Mouse (Mus musculus): ENCODE results near the gene Trappc6a. TPM values are rescaled to one million over a fixed set of nuclear protein-coding genes. Genes with fewer than 3 reads are reported as not detected.

Trappc6a gene
- 24.3 TPM for total RNA-seq (2023)

GRCm38 (mm10) chr7:19508150-19508923, at the start of gene Trappc6a, which contains the start of gene Bloc1s3:
Gene Trappc6a (plus strand): TSS chr7:19508395.
Gene Bloc1s3 (minus strand): TSS chr7:19508367.

DNA sequence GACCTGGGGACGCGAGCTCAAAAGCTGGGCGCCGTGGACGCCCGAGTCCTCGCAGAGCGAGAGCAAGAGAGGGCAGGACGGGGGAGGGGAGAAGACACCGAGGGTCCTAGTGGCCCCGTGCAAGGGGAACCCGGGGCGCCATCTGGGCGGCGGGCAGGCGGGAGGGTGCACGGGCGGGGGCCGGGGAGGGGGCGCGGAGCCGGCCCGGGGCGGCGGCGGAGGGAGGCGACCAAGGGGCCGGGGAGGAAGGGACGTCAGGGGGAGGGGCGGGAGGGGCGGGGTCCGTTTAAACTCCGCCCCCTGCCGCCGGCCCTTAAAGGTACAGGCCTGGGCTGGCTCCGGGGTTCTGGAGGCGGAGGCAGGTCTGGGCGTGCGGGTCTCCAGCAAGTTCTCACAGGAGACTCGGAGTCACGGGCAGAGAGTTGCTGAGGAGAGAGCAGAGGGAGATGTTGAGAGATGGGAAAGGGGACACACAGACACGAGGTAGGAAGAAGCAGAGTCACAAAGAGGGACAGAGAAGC, 49.5 kb upstream of the Trappc6a start, which contains the start of gene Mark4:
Gene Mark4, minus strand, starts transcription at position 231 of the 521 bp plus-strand sequence.

DNA sequence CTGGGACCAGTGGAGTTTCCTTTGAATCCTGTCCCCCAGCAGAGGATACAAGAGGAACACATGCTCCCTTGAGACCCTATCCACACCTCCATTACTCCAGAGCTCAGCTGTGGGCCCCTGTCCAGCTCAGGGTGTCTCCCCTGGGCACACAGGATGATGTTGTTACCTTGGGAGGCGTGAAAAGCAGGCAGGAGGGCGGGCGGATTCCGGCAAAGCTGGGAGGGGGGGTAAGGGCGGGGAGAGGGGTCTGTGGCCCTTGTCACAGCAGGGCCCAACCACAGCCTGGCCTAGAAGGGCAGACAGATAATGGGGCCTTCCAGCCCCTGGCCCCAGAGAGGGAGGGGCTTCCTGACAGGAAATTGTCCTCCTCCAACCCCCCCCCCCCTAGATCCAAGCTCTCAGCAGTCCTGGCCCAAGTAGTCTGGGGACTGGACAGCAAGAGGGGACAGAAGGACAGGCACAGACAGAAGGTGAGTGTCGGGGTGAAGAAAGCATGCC, 45.3 kb upstream of the Trappc6a start, which contains the start of gene Exoc3l2:
Gene Exoc3l2, plus strand, starts transcription at position 448 of the 498 bp plus-strand sequence.

DNA sequence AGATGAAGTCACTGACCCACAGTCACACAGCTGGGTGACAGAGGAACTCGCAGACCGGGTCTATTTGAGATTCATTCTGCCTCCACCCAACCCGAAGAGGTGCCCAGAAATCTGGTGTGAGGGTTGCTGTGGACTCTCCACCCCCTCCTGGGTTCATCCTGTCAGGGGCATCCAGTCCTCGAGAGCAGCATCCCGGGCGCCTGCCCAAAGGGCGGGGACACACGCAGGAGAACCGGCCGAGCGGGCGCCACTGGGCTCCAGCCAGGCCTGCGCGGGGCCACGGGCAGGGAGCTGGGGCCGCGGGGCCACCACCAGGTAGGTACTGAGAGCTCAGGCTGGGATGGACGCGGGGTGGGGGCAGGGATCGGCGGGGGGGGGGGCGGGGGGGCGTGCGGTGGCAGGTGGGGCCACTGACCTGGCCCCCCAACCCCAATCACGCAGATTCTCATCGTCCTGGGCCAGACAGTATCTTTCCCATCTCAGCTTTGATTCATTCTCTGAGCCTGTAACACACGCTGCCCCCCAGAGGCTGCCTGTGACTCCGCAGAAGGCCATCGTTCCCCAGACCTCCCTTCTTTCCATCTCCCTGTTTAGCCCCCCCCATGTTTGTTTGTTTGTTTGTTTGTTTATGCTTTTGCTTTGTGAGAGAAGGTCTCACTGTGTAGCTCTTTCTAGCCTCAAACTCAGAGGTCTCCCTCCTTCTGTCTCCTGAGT, 9.6 kb downstream of the Trappc6a start, which contains the start of gene Nkpd1:
Gene Nkpd1, plus strand, starts transcription at position 187 of the 714 bp plus-strand sequence.

GRCm38 (mm10) chr7:19562643-19563410, 54.6 kb downstream of the Trappc6a start, which contains the start of gene Ppp1r37:
Gene Ppp1r37 (minus strand): TSS chr7:19563076.

Other genes starting within 250 kb of the Trappc6a start
- 296 TPM for gene Vasp, start 236.6 kb upstream of the Trappc6a start, total RNA-seq (2023)
- gene Ppm1n, start 228.3 kb upstream of the Trappc6a start, total RNA-seq (2023): 2.3 TPM
- gene Rtn2, start 225.8 kb upstream of the Trappc6a start, total RNA-seq (2023): not detected
- gene Fosb, start 198.3 kb upstream of the Trappc6a start, total RNA-seq (2023): 1,017 TPM
- 65.9 TPM for gene Ercc1, start 163.6 kb upstream of the Trappc6a start, total RNA-seq (2023)
- gene Cd3eap, start 148.9 kb upstream of the Trappc6a start, total RNA-seq (2023): 12.8 TPM
- 1.6 TPM for gene Ppp1r13l, start 148.6 kb upstream of the Trappc6a start, total RNA-seq (2023)
- gene Ercc2, start 126.4 kb upstream of the Trappc6a start, total RNA-seq (2023): 83.7 TPM
- gene Klc3, start 104.3 kb upstream of the Trappc6a start, total RNA-seq (2023): 3.6 TPM
- gene Ckm, start 103.6 kb upstream of the Trappc6a start, total RNA-seq (2023): not detected
- 26.6 TPM for gene Mark4, start 49.6 kb upstream of the Trappc6a start, total RNA-seq (2023)
- gene Exoc3l2, start 45.1 kb upstream of the Trappc6a start, total RNA-seq (2023): not detected
- 3.8 TPM for gene Bloc1s3, start within 50 bp of the Trappc6a start, total RNA-seq (2023)
- not detected for gene Nkpd1, start 9.4 kb downstream of the Trappc6a start, total RNA-seq (2023)
- gene Ppp1r37, start 54.7 kb downstream of the Trappc6a start, total RNA-seq (2023): 51.4 TPM
- gene Zfp296, start 68.9 kb downstream of the Trappc6a start, total RNA-seq (2023): 2.4 TPM
- gene Gemin7, start 69.2 kb downstream of the Trappc6a start, total RNA-seq (2023): 48.1 TPM
- gene Clasrp, start 96.1 kb downstream of the Trappc6a start, total RNA-seq (2023): 87.8 TPM
- 44.9 TPM for gene Relb, start 121.0 kb downstream of the Trappc6a start, total RNA-seq (2023)
- gene Clptm1, start 156.6 kb downstream of the Trappc6a start, total RNA-seq (2023): 70.1 TPM
- 2.1 TPM for gene Apoc2, start 169.5 kb downstream of the Trappc6a start, total RNA-seq (2023)
- gene Gm44805, start 173.0 kb downstream of the Trappc6a start, total RNA-seq (2023): not detected
- not detected for gene Apoc4, start 173.1 kb downstream of the Trappc6a start, total RNA-seq (2023)
- 1.4 TPM for gene Apoc1, start 184.3 kb downstream of the Trappc6a start, total RNA-seq (2023)
- gene Apoe, start 190.8 kb downstream of the Trappc6a start, total RNA-seq (2023): 33.1 TPM
- gene Tomm40, start 207.0 kb downstream of the Trappc6a start, total RNA-seq (2023): 59.7 TPM
- not detected for gene Nectin2, start 242.1 kb downstream of the Trappc6a start, total RNA-seq (2023)

Data from CD8-positive naive resting alpha-beta T cell, adult 57 days (primary cell).